Mouse (Mus musculus): ENCODE data around the gene 1700014D04Rik.
"Not testable (repeated sequence)": the region's sequence is repeated elsewhere in the genome, so short reads cannot be mapped to it uniquely, and the experiment has no call there.

1700014D04Rik gene

DNA sequence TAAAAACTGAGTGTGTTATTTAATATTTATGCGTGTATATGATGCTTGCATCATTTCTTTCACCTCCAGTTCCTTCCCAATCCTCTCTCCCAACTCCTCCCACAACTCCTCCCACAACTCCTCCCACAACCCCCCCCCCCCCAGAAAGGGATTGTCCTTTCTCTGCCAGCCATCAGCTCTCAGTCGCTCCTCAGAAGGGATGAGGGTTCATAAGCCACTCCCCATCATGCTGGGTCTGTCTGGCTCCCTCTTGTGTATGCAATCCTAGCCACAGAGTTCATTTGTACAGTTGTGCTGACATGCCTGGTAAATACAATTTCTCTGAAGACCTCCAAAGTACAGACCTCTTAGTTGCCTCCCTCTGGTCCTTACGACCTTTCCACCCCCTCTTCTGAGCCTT lies 11.4 kb downstream of the 1700014D04Rik start:
- peak; percentile 52; the same call in 1 of the 2 replicates for ATAC-seq (ENCODE audit: low TSS enrichment)

DNA sequence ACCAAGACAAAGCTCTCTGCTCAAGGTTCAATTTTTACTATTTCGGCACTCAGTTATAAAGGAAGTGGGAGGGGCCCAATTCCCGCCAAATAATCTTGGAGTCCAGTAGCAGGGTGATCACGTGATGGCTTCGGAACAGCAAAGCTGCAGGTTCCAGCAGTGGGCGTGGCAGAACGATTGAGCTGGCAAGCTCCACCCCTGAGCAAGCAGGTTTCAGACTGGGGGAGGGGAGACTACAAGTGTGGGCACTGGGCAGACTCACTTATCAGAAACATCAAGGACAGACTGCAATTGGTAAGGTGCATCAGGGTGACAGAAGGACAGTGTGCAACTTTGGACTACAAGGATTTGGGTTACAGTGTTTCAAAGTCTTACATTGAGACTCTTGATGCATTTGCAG lies 12.2 kb downstream of the 1700014D04Rik start:
- ATAC-seq (ENCODE audit: low TSS enrichment): not testable (repeated sequence)

- no peak for ATAC-seq (ENCODE audit: low TSS enrichment)
Measured at GRCm38 (mm10) chr13:59733936-59734335, 12.6 kb downstream of the 1700014D04Rik start.

DNA sequence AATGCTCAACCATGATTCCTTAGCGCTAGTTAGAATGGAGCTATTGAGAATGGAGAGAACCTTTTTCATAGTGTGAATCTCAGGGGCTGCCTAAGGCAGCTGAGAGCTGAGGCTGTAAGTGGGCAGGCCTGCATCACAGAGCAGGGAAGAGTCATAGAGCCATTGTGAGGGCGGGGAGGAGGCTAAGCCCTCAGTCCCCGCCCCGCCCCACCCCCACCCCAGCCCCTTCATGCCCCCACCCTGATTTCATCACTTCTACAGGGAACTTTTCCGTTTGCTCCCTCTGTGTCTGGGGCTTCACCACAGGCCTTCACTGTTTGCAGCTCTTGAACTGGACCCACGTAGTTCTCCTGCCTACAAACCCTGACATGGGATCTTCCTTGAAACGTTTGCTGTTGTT lies 14.9 kb downstream of the 1700014D04Rik start, which contains the start of gene Spata31d1d:
TSS of gene Spata31d1d (minus strand) at position 101 of the 400 bp plus-strand sequence.
- no peak for ATAC-seq (ENCODE audit: low TSS enrichment)

DNA sequence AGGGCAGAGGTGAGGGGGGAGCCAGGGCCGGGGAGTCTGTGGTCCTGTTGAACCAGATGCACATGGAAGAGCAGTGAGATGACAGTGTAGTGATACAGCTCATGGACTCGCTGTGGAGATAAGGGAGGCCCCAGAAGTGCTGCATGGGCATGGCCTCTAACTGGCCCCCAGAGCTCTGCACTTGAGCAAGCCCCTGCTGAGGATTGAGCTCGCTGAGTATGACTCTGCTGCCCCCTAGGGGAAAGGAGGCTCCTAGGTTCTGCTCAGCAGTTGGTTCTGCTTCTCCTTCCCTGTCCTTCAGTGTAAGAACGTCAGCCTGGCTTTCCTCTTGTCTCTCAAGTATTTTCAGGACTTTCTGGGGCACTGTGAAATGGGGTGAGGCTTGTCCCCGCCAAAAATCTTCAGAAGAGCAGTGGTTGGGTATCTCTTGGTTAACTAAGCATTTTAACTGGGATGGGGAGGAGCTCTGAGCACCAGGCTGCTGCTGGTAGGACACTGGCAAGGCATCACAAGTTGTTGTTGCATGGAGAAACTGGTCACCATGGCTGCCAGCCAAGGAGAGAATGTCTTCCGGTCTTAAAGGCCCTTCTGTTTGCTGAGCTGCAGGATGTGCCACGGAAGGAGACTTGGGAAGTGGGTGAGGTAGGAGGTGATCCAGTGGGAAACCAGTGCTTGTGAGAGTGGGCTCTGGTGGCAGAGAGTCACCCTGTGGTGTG lies 18.0 kb downstream of the 1700014D04Rik start:
- ATAC-seq (ENCODE audit: low TSS enrichment): peak; percentile 92

DNA sequence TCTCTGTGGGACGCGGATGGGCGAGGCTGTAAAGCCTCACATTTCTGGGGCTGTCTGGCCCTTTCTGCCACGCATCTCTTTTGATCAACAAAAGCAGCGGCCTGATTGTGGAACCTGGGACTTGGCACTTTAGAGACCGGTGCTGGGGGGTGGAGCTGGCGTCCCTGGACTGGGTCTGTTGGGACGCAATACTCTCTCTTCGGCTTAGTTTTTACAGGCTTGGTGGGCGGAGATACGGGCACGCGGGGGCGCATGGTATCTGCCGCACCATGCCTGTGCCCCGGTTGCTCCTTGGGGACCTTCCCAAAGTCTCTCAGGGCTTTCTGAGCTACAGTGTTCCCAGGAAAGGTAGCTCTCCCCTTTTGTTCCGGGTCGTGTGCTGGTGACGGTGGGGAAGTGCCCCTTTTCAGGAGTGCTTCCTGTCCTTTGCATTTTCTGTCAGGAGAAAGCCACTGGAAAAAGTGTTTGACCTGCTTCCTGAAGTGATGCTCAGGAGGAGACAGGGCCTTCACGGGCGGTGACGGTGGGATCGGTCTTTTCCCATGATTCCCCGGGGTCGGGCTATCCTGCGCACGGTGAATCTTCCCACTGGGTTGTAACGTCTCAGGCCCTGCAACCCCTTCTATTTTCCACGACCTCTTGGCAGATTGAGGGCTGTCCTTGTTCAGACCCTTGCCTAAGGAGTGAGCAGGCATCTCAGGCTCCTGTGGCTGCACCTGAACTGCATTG lies 20.2 kb downstream of the 1700014D04Rik start:
- ATAC-seq (ENCODE audit: low TSS enrichment): no peak

DNA sequence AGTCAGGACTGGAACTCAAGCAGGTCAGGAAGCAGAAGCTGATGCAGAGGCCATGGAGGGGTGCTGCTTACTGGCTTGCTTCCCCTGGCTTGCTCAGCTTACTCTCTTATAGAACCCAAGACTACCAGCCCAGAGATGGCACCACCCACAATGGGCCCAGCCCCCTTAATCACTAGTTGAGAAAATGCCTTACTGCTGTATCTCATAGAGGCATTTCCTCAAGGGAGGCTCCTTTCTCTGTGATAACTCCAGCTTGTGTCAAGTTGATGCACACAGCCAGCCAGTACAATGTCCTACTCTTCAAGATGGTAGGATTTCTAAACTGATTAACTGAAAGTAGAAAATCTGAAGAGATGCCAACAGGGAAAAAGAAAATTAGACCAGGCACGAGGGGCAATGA lies 24.5 kb downstream of the 1700014D04Rik start:
- ATAC-seq (ENCODE audit: low TSS enrichment): not testable (repeated sequence)

GRCm38 (mm10) chr13:59719475-59719874 lies 27.1 kb downstream of the 1700014D04Rik start:
- ATAC-seq (ENCODE audit: low TSS enrichment): no peak

DNA sequence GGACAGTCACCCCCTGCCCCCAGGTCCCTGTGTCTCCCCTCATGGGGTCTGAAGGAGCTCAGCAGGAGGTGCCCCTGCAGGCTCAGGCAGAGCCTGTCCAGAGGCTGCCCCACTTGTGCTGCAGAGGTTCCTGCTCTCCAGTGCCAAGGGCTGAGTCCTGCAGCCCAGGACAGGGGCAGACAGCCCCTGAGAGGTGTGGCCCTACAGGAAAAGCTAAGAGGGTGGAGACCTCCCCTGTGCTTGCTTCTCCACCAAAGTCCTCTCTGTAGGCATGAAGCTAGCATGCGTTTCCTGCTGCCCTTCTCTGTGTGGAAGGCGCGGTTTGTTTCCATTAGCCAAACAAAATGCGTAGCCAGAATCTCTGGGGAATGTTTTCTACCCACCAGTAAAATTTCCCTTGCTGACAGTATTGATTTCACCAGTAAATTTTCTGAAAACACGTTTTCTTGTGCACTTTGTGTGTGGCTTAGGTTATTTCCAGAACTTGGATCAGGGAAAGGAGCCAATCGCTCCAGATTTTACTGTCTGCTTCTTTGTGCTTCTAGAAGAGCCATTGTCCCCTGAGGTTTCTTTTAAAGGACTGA lies 27.6 kb downstream of the 1700014D04Rik start:
- not testable (repeated sequence) for ATAC-seq (ENCODE audit: low TSS enrichment)

- no peak for ATAC-seq (ENCODE audit: low TSS enrichment)
Measured at GRCm38 (mm10) chr13:59713710-59714109, 32.8 kb downstream of the 1700014D04Rik start.

DNA sequence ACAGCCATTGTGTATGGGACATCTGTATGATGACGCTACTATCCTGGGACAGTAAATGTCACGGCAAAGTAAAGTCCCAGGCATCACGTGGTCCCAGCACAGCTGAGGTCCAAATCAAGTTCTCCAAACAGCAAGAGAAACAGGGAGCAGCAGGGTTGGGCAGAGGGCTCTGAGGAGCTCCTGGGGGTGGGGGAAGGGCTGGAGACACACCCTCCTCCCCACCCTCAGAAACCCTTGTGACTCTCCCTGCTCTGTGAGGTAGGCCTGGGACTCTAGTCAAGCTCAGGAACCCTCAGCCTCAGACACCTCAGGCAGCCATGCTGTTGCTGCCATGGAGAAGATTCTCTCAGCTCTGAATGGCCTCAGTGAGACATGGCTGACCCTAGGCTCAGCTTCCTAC lies 34.6 kb downstream of the 1700014D04Rik start, which contains the start of gene Spata31d1b:
TSS of gene Spata31d1b (plus strand) at position 301 of the 400 bp plus-strand sequence.
- not testable (repeated sequence) for ATAC-seq (ENCODE audit: low TSS enrichment)

- ATAC-seq (ENCODE audit: low TSS enrichment): no peak
Measured at GRCm38 (mm10) chr13:59710230-59710629, 36.3 kb downstream of the 1700014D04Rik start, which contains the start of gene Spata31d1a. Spata31d1a (minus strand) TSS chr13:59710330.

DNA sequence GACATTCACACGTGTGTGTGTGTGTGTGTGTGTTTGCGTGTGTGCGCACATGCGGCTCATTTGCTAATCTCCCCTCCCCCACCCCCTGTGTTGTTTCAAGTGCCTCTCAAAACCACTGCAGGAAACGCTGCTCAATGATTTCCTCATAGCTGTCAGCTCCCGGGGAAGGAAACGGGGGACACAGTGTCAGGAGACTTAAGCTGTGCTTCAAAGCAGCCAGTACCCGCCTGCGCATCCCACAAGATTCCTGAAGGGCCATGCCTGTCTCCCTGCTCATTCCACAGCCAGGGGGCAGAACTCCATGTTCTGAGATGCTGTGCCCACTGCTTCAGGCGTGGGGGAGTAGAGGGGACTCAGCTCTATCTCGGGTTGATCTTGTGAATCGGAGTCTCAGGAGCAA lies 42.0 kb downstream of the 1700014D04Rik start:
- ATAC-seq (ENCODE audit: low TSS enrichment): peak; percentile 56

DNA sequence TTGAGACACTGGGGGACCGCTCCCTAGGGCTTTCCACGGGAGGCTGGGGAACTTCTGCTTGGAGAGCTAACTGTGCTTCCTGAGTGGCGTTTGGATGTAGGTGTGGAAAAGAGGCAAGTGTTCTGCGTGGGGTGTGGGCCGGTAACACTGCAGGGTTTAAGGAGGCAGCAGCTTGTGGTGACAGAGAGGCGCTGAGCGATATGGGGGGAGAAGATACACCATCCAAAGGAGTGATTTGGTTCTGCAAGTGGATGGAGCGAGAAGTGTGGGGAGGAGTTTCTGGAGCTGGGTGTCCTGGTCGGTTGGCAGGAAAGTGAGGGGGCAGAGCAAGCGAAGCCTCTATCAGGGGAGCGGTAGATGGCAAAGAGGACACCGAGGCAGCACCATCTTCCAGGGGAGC lies 43.0 kb downstream of the 1700014D04Rik start:
- ATAC-seq (ENCODE audit: low TSS enrichment): peak; percentile 81

DNA sequence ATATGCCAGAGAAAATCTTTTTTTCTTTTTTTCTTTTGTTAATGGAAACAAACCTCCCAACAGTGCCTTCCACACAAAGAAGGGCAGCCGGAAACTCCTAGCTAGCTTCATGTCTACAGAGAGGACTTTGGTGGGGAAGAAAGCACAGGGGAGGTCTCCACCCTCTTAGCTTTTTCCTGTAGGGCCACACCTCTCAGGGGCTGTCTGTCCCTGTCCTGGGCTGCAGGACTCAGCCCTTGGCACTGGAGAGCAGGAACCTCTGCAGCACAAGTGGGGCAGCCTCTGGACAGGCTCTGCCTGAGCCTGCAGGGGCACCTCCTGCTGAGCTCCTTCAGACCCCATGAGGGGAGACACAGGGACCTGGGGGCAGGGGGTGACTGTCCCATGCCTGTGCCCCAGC lies 46.4 kb downstream of the 1700014D04Rik start:
- ATAC-seq (ENCODE audit: low TSS enrichment): not testable (repeated sequence)

DNA sequence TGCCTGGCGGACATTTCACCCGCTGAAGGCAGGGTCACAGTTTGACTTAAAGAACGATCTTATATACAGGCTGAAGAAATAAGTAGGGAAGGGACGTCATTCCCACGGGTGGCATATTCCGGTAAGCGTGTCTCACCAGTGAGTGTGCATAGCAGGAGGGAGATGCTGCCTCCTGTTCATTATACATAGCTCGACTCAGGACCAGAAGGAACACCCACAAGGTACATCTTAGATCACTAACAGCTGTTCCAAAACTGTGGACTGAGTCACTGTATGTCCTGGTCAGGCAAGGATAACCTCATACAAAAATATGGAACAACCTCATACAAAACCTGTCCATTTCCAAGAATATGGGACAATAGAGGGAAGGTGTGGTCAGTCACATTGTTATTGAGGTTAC lies 47.4 kb downstream of the 1700014D04Rik start:
- ATAC-seq (ENCODE audit: low TSS enrichment): peak; percentile 76

DNA sequence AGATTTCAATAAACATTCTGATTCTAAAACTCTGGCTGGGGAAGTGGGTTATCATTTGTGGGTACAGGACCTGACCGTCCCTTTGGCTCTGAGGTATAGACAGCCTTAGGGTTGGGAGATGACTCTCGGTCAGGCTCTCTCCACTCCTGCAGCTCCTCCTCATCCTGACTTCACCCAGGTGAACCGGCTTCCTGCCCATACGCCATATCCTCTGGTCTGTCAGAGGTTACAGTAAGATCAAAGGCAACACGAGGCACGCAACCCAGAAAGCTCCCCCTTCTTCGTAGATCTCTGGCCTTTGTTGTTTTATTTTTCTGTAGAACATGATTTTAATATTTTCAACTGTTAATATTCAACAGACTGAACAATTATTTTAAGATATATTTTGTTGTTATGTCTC lies 50.8 kb downstream of the 1700014D04Rik start:
- ATAC-seq (ENCODE audit: low TSS enrichment): no peak

- ATAC-seq (ENCODE audit: low TSS enrichment): no peak
Measured at GRCm38 (mm10) chr13:59694008-59694407, 52.5 kb downstream of the 1700014D04Rik start, which contains the start of gene 4921517D22Rik. 4921517D22Rik (minus strand) TSS chr13:59694108.

DNA sequence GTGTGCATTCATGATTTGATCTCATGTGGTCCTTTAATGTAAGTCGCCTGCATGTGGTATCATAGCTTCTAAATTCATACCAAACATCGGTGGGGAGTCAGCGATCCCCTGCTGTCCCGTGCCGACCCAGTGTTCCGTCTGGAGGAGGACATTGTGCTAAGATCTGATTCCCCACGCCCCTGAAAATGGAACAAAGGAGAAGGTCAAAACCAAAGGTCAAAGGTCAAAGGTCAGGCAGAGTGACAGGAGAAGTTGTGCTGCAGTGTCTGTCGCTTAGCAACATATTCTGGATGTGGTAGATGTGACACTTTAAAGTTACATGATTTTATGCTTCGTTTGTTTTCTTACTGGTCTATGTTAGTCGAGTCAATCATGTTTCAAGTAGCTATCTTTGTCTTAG lies 55.1 kb downstream of the 1700014D04Rik start:
- ATAC-seq (ENCODE audit: low TSS enrichment): no peak

Measured in frontal cortex, adult (tissue).